Mouse (Mus musculus): ENCODE results near the gene Pigc.

DNA sequence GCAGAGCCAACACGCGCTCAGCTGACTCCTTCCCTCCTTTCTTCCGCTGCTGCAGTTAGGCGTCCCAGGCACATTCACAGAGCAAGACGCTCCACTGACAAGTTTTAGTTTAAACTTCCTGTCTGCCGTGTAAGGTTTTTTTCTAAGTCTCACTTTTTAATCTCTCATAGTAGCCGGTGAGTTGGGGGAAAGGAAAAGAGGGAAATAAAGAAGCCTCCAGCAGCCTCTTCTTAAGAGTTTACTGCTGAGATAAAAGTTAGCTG is 35.5 kb downstream of the Pigc start:
- TF ChIP-seq CTCF (IDR thresholded peaks at IDR 0.05; ENCODE audit: low read depth) (no peak), EP300 (optimal IDR thresholded peaks at IDR 0.05) (no peak)
